Mouse (Mus musculus): Measurements from ENCODE around the gene Mpp6.

DNA sequence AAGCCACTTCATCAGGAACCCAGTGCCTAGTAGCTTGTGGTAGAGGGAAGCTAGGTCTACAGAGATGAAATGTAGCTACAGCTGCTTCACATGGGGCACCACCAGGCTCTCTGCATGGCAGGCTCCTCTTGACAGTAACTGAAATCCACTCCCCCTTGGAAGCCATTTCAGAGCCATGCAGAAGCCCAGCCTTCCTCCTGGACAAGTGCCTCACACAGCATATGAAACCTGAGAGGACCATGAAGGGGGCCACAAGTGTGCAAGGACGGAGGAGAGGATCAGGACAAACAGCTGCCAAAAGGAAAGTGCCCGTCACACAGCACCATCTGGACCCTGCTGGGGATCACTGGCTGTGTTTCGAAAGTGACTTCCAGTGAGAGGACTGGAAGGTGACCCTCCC is 108.6 kb downstream of the Mpp6 start:
- TF ChIP-seq CTCF (IDR thresholded peaks at IDR 0.05) (no peak), POLR2A (IDR thresholded peaks at IDR 0.05; ENCODE audit: insufficient read depth, low read depth, low read length) (no peak)
